Mouse (Mus musculus) heart, adult 2 months (tissue): ENCODE measurements around the gene Tfr2. TPM values are rescaled to one million over a fixed set of nuclear protein-coding genes. Genes with fewer than 3 reads are reported as not detected.
A peak's percentile ranks its signal among the peaks of the same experiment; 100 is the strongest.

Source experiments
- DNase-seq, 2 experiments: peaks; one replicate each; pipeline ENCODE4 v3.0.0; 2021
- H3K27ac ChIP-seq: fragments of 200-600 bp; 2 replicates; pipeline ENCODE4 v1.8.1; 2022
- H3K27me3 ChIP-seq: fragments of 200-500 bp; 2 replicates; pipeline ENCODE4 v1.6.1; 2012; ENCODE audit warnings: mild to moderate bottlenecking, low read length, inconsistent platforms, mixed read lengths; ENCODE audit not compliant: control insufficient read depth, insufficient read depth
- H3K36me3 ChIP-seq: fragments of 200-500 bp; 2 replicates; pipeline ENCODE4 v1.6.1; 2012; ENCODE audit warnings: low read length, inconsistent platforms; ENCODE audit not compliant: control insufficient read depth, insufficient read depth
- H3K4me1 ChIP-seq: fragments of 200-500 bp; 2 replicates; pipeline ENCODE4 v1.6.1; 2011; ENCODE audit warnings: low read length; ENCODE audit not compliant: control insufficient read depth, insufficient read depth
- H3K4me3 ChIP-seq: fragments of 200-600 bp; 2 replicates; pipeline ENCODE4 v1.8.1; 2022
- H3K79me2 ChIP-seq: fragments of 200-500 bp; replicated peaks from 2 replicates; pipeline ENCODE4 v1.6.1; 2012; ENCODE audit warnings: mild to moderate bottlenecking, inconsistent platforms, low read length, moderate library complexity, mixed read lengths; ENCODE audit not compliant: control insufficient read depth, insufficient read depth
- H3K9ac ChIP-seq: fragments of 200-500 bp; 2 replicates; pipeline ENCODE4 v1.6.1; 2012; ENCODE audit warnings: low read depth, mild to moderate bottlenecking, control low read depth, inconsistent platforms, low read length, mixed read lengths
- CTCF ChIP-seq: fragments of 200-600 bp; IDR thresholded peaks from 2 replicates; pipeline ENCODE4 v1.8.1; 2022; ENCODE audit warnings: antibody characterized with exemption, mild to moderate bottlenecking, moderate library complexity
- EP300 ChIP-seq: fragments of 200-500 bp; IDR thresholded peaks from 2 replicates; pipeline ENCODE4 v1.6.1; 2011; ENCODE audit warnings: low read depth, low read length, control low read depth; ENCODE audit not compliant: insufficient read depth
- POLR2A ChIP-seq: fragments of 200-500 bp; IDR thresholded peaks from 2 replicates; pipeline ENCODE4 v1.6.1; 2011; ENCODE audit warnings: mild to moderate bottlenecking, low read depth, low read length, control low read depth; ENCODE audit not compliant: insufficient read depth
- WGBS: fragments of 180-500 bp; shearing (Covaris S2); methylation state at CpG from one replicate; pipeline ENCODE4 v1.1.7; 2018; 5-methylcytosine and 5-hydroxymethylcytosine counted together
- intact Hi-C: fragments of 180-260 bp; cut with DNase I; formaldehyde crosslinking; loops from one replicate; pipeline ENCODE4 v1.15.1; 2025
- polyA plus RNA-seq: library from polyadenylated mRNA; depleted of rRNA; stranded (reverse); fragments of >200 nt; gene quantifications from 2 replicates; pipeline ENCODE4 v1.2.3, GENCODE M21; 2012
- total RNA-seq, 2 experiments: library from RNA; stranded (reverse); gene quantifications; 2 replicates each; pipeline ENCODE4 v1.2.3; 2021

The Tfr2 gene
- total and polyA plus RNA-seq, 3 experiments = 0.09 to 0.35 TPM; not detected in 1

DNA sequence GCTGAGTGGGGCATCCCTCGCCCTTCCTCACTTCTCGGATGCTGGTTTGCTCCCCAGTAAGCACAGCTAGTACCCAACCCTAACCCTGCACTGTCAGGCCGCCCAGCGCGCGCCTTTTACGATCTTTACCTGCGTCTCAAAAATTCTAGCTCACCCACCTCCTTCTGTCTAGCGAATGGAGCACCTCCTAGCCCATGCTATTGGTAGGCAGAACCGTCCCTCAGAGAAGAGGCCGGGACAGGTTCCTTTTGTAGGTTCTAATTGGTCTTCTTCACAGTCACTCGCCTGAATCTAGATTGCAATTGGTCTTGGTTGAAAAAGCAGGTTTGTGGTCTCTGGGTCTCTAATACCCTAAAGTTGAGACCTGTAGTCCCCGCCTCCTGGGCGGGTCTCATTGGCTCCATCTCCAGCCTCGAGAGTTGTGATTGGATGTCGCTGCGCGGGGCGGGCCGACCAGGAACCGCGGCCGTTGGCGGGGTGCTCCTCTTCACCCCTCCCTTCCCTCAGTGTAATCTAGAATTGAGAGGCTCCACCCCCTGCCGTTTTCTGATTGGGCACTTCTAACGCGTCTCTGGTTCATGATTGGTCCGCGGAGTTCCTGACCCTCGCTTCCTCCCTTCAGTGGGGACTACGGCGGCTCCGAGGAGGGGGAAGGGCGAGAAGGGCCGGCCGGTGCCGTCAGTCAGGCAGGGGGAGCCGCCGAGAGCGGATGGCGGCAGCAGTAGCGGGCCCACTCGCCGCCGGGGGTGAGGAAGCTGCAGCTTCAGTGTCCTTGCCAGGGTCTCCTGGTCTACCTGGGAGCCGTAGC, 59.1 kb downstream of the Tfr2 start, which contains the start of the genes Fbxo24, Lrch4 and Gm20605:
TSS of gene Fbxo24 (minus strand) at position 505 of the 808 bp plus-strand sequence.
TSS of gene Lrch4 (plus strand) at position 624 of the 808 bp plus-strand sequence.
TSS of gene Gm20605 (plus strand) at position 678 of the 808 bp plus-strand sequence.
- Histone ChIP-seq H3K36me3 (no peaks in the 10 kb centered on the region), H3K4me1 (peaks cover 12% of the 10 kb centered on the region), H3K9ac (peak within 1 kb of the TSS; percentile 90), H3K27ac (peak within 1 kb of the TSS; percentile 94), H3K27me3 (no peaks in the 10 kb centered on the region), H3K4me3 (peak within 1 kb of the TSS; percentile 95), H3K79me2 (no peaks in the 10 kb centered on the region; the same call in none of the 2 replicates)
- WGBS = under 1% methylated on average over 46 of the region's 46 CpGs
- peak; percentile 98 to 100 for DNase-seq
- TF ChIP-seq EP300 = peak; percentile 68; the same call in 1 of the 2 replicates
- TF ChIP-seq CTCF = peak; percentile 16; the same call in 1 of the 2 replicates
- TF ChIP-seq POLR2A = peak; percentile 95
- intact Hi-C loops = loop anchor here (1.0 to 2.0 kb wide), 3 partner anchors 18 to 96 kb away; partner anchors contain the start of genes Epo, Gnb2 and Mospd3

DNA sequence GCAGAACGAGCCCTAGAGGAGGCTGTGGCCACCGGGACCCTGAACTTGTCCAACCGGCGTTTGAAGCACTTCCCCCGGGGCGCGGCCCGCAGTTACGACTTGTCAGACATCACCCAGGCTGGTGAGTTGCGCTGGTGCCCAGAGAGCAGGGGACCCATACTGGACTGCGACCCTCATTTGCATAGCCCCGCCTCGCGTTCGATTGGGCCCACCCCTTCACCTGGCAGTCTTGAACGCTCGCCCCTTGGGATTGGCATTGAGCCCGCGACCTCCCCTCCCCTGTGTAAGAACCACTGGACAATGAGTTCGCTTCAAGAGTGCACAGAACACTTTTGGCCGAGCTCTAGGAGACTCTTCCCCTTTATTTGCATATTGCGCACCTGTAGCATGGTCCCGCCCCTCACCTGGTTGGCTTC, 59.7 kb downstream of the Tfr2 start:
- under 1% methylated on average over 23 of the region's 23 CpGs for WGBS
- Histone ChIP-seq H3K79me2 (no peaks in the 10 kb centered on the region; the same call in none of the 2 replicates), H3K4me1 (peaks cover 12% of the 10 kb centered on the region), H3K36me3 (no peaks in the 10 kb centered on the region), H3K27ac (peak overlapping the region; percentile 94), H3K4me3 (peak overlapping the region; percentile 67), H3K9ac (peak overlapping the region; percentile 90), H3K27me3 (no peaks in the 10 kb centered on the region)
- no peak for DNase-seq
- intact Hi-C loops = loop anchor here (2.0 kb wide), 1 partner anchor 97 kb away; the partner anchor contains the start of genes Epo and Gnb2
- TF ChIP-seq CTCF (no peak), POLR2A (no peak), EP300 (no peak)

- Histone ChIP-seq H3K36me3 (no peaks in the 10 kb centered on the region), H3K4me1 (peaks cover 12% of the 10 kb centered on the region), H3K79me2 (no peaks in the 10 kb centered on the region; the same call in none of the 2 replicates), H3K27me3 (no peaks in the 10 kb centered on the region), H3K4me3 (peak overlapping the region; percentile 67), H3K9ac (peak overlapping the region; percentile 90), H3K27ac (peak overlapping the region; percentile 94)
- TF ChIP-seq CTCF (no peak), POLR2A (no peak), EP300 (no peak)
- intact Hi-C loops = loop anchor here (2.0 kb wide), 1 partner anchor 97 kb away; the partner anchor contains the start of genes Epo and Gnb2
- DNase-seq = peak; percentile 51 to 58
- 11% methylated on average over 6 of the region's 6 CpGs for WGBS
Measured at GRCm38 (mm10) chr5:137629906-137630545, 60.4 kb downstream of the Tfr2 start.

DNA sequence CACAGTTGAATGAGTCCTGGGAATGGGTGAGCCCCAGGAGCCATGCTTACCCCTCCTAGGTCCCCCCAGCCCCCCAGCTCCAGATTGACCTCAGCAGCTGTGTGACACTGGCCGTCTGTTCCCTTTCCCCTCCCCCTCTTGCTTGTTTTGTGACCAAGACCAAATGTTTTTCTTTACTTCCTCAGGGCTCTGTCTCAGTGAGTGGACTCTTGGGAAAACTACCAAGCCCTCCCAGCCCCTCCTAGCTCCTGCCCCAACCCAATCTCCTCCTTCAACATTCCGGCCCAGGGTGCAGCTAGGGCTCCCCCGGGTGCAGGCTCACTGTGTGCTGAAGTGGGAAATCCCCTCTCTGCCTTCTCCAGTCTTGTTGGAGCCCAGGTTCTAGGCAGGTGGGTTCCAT, 61.0 kb downstream of the Tfr2 start:
- Histone ChIP-seq H3K27ac (peak overlapping the region; percentile 94), H3K79me2 (no peaks in the 10 kb centered on the region; the same call in none of the 2 replicates), H3K27me3 (no peaks in the 10 kb centered on the region), H3K9ac (peak overlapping the region; percentile 62), H3K4me3 (peak overlapping the region; percentile 67), H3K4me1 (peaks cover 12% of the 10 kb centered on the region), H3K36me3 (no peaks in the 10 kb centered on the region)
- DNase-seq = peak; percentile 65 to 74
- WGBS = 18% methylated on average over 3 of the region's 3 CpGs
- intact Hi-C loops = no loop called here
- TF ChIP-seq POLR2A (0 out of 2 replicates have a peak, but pooled peaks have one; percentile 14), CTCF (no peak), EP300 (no peak)

DNA sequence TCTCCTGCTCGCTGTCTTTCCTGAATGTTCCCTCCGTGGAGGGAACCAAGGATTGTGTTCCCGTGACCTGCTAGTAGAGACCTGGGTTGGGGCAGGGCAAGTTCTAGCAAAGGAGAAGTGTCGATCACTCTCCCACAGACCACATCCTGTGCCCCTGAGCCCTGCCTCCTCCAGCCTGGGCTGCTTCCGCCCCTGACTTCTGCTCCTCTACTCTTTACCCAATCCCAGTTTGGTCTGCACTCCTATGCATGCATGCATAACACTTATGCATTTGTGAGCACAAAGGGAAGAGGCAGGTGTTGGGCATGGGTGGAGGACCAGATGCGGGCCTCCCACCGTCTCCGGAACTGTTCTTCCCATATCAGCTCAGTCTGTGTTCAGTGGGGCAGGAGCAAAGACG, 61.5 kb downstream of the Tfr2 start:
- peak; percentile 50 to 77 for DNase-seq
- intact Hi-C loops = no loop called here

More for the DNA sequence above, 61.5 kb downstream of the Tfr2 start:
- Histone ChIP-seq H3K4me3 (peak overlapping the region; percentile 24; the same call in 1 of the 2 replicates), H3K9ac (peak overlapping the region; percentile 62), H3K4me1 (peaks cover 12% of the 10 kb centered on the region), H3K27ac (peak overlapping the region; percentile 94), H3K79me2 (no peaks in the 10 kb centered on the region; the same call in none of the 2 replicates), H3K36me3 (no peaks in the 10 kb centered on the region), H3K27me3 (no peaks in the 10 kb centered on the region)
- 22% methylated on average over 9 of the region's 9 CpGs for WGBS
- TF ChIP-seq EP300 = 0 out of 2 replicates have a peak, but pooled peaks have one; percentile 10
- TF ChIP-seq CTCF = no peak
- 0 out of 2 replicates have a peak, but pooled peaks have one; percentile 5 for TF ChIP-seq POLR2A
